Mouse (Mus musculus) Muller cell, postnatal 12 days (primary cell): Measurements from ENCODE around the gene Fth1.
A peak's percentile ranks its signal among the peaks of the same experiment; 100 is the strongest.

Source experiments
- DNase-seq: peaks from one replicate; pipeline ENCODE4 v3.0.0-alpha.2; 2015; ENCODE audit errors: inconsistent ontology term

Gene Fth1

GRCm38 (mm10) chr19:10021981-10022380 is 41.6 kb downstream of the Fth1 start:
- no peak for DNase-seq

- DNase-seq: peak; percentile 47
These were observed 42.3 kb downstream of the Fth1 start for GRCm38 (mm10) chr19:10022414-10023303.

- DNase-seq: no peak
These were observed 42.9 kb downstream of the Fth1 start for GRCm38 (mm10) chr19:10023304-10023758.

DNA sequence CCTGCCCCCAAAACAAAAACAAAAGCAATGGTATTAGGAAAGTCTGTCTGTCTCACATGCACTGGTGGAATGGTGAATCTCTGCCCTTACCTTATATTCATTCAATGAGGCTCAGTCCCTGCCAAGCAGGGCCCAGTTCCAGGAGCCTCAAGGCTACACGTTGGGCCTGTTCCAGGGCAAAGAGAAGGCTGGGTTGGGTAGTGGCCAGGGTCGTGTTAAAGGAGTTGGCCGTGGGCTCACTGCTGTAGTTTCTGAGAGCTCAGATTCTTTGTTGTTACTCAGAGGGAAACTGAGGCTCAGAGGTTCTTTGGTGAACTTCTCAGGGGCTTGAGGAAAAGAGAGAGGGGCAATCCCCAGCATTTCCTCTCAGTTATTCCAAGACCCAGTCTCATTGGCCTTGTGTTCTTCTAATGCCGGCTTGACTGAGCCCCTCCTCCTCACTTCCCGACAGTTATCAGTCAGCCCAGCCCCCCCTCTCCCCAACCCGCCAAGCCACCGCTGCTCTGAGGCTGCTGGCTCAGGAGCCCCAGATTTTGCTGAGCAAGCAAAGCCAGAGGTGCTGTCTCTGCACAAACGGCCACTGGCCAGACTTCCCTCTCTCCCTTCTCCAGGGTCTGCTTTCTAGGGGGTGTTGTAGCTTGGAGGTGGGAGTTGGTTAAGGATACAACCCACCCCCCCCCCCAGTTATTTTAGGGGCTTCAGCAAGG is 44.9 kb downstream of the Fth1 start:
- DNase-seq: peak; percentile 61

DNA sequence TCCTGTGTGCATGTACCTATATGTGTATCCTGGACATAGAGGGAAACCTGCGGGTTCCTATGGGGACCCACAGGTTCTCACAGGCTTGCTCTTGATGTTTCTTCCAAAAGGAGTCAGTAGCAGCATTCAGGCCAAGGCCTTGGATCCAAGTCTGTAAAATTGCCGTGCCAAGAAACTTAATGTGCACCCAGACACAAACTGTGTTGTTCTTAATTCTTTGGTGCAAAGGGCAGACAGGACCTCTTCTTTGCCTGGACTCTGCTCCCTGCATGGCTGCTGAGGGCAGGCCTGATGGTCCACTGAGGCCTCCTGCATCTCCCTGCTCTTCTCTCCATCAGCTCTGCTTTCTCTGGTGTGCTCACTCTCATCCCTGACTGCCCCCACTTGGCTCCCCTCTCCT is 49.3 kb downstream of the Fth1 start:
- DNase-seq: no peak

DNA sequence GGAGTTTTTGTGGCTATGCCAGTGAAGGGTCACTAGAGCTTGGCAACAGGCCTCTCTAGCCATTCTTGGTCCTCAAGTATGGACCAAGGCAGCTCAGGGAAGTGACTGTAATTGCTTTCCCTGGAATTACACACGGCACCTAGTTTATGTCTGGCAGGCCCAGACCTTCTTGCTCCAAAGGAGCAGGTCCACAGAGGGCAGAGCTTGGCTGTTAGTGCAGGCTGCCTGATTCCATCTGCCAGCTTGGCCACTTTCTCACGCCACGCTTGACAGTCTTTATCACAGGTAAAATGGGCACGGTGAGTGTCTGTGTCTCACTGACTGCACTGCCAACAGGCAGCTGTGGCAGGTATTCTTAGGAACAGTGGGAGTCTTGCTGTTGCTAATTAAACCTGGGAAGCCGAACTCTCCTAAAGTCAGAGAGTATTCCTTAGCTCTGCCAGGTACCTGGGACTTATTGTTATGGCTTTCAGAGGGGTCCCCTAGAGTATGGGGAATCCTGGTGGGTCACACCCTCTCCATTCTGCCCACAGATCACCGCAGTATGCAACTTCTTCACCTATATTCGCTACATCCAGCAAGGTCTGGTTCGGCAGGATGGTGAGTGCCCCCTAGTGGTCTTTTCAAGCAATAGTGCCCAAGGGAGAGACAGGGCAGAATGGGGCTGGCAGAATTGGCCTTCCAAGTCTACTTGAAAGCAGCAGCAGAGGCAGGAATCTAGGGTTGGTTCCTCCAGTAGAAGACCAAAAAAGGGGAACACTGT is 53.0 kb downstream of the Fth1 start:
- DNase-seq: no peak

DNA sequence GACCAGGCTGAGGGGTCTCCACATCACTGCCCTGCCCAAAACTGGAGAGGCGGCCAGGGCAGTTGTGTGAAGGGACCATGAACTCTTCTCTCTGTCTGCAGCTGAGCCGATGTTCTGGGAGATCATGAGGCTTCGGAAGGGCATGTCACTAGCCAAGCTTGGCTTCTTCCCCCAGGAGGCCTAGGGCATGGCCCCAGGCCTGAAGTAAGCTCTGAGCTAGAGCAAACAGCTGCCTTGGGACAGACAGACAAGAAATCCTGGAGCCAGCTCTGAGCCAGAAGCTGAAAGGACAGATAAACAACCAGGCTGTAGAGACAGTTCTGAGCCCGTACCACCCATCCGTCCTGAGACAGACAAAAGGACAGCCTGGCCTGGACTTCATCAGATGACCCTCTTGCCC is 54.0 kb downstream of the Fth1 start:
- DNase-seq: no peak
